ENCODE assay signal across 8 mouse cellular contexts in genomic region chr7:34230116-34230515, GRCm38 (mm10). TPM values are rescaled to one million over a fixed set of nuclear protein-coding genes. Genes with fewer than 3 reads are reported as not detected.
DNase-seq lines count a peak whose midpoint lies in the region; ATAC-seq lines count a peak whose summit lies in the region.

Gene Gpi1 (minus strand): TSS chr7:34230336.

- H3K36me3 ChIP-seq in embryonic facial prominence, embryonic 13.5 days = peaks cover 26% of the 10 kb centered on the region
- peaks cover 36% of the 10 kb centered on the region for H3K36me3 ChIP-seq in limb, embryonic 13.5 days
- no peaks in the 10 kb centered on the region for H3K36me3 ChIP-seq in midbrain, embryonic 15.5 days (replicated peaks)

- ATAC-seq in embryonic facial prominence, embryonic 13.5 days (ENCODE audit: insufficient number of reproducible peaks, insufficient read depth, low FRiP score, low TSS enrichment, low read depth) = peak; percentile 66
- ATAC-seq in limb, embryonic 13.5 days (ENCODE audit: low FRiP score, low read depth) = peak; percentile 74
- ATAC-seq in midbrain, embryonic 15.5 days (replicated peaks) = peak; percentile 41

- H3K27me3 ChIP-seq in embryonic facial prominence, embryonic 13.5 days = no peaks in the 10 kb centered on the region
- H3K27me3 ChIP-seq in limb, embryonic 13.5 days = no peaks in the 10 kb centered on the region
- no peaks in the 10 kb centered on the region for H3K27me3 ChIP-seq in midbrain, embryonic 15.5 days (replicated peaks)

- peak; percentile 69 to 76 for DNase-seq in B cell, adult 2 months
- DNase-seq in adrenal gland, postnatal 4 days (ENCODE audit: low spot score in 2 of 2) = peak; percentile 62 to 66
- peak; percentile 83 to 91 for DNase-seq in heart, adult 18-20 months
- peak; percentile 82 for DNase-seq in kidney, adult 18-20 months
- peak; percentile 74 for DNase-seq in spleen, adult 18-20 months

- H3K9ac ChIP-seq in embryonic facial prominence, embryonic 13.5 days = peak within 1 kb of the TSS; percentile 81
- H3K9ac ChIP-seq in limb, embryonic 13.5 days = peak within 1 kb of the TSS; percentile 82
- peak within 1 kb of the TSS; percentile 61 for H3K9ac ChIP-seq in midbrain, embryonic 15.5 days

- peak within 1 kb of the TSS; percentile 86 for H3K27ac ChIP-seq in embryonic facial prominence, embryonic 13.5 days
- H3K27ac ChIP-seq in limb, embryonic 13.5 days = peak within 1 kb of the TSS; percentile 84
- H3K27ac ChIP-seq in midbrain, embryonic 15.5 days = peak within 1 kb of the TSS; percentile 77

- no peaks in the 10 kb centered on the region for H3K9me3 ChIP-seq in embryonic facial prominence, embryonic 13.5 days
- no peaks in the 10 kb centered on the region for H3K9me3 ChIP-seq in limb, embryonic 13.5 days
- H3K9me3 ChIP-seq in midbrain, embryonic 15.5 days = no peaks in the 10 kb centered on the region

- WGBS in embryonic facial prominence, embryonic 13.5 days = 2% methylated on average over 39 of the region's 39 CpGs
- under 1% methylated on average over 39 of the region's 39 CpGs for WGBS in limb, embryonic 13.5 days
- under 1% methylated on average over 33 of the region's 39 CpGs for WGBS in midbrain, embryonic 15.5 days

- H3K4me1 ChIP-seq in embryonic facial prominence, embryonic 13.5 days = peaks cover 41% of the 10 kb centered on the region
- peaks cover 42% of the 10 kb centered on the region for H3K4me1 ChIP-seq in limb, embryonic 13.5 days
- peaks cover 40% of the 10 kb centered on the region for H3K4me1 ChIP-seq in midbrain, embryonic 15.5 days

- peak within 1 kb of the TSS; percentile 73 for H3K4me3 ChIP-seq in embryonic facial prominence, embryonic 13.5 days
- peak within 1 kb of the TSS; percentile 79 for H3K4me3 ChIP-seq in limb, embryonic 13.5 days
- peak within 1 kb of the TSS; percentile 82 for H3K4me3 ChIP-seq in midbrain, embryonic 15.5 days

- peak within 1 kb of the TSS; percentile 83 for H3K4me2 ChIP-seq in embryonic facial prominence, embryonic 13.5 days
- peak within 1 kb of the TSS; percentile 92 for H3K4me2 ChIP-seq in limb, embryonic 13.5 days (replicated peaks)
- peak within 1 kb of the TSS; percentile 80 for H3K4me2 ChIP-seq in midbrain, embryonic 15.5 days

RNA-seq across cellular contexts. Expression of gene Gpi1, which starts in this region (rescaled TPM):
- 100 to 1,000 TPM; 298 to 310 TPM for total RNA-seq in adrenal gland, postnatal 4 days (2021)
- polyA plus RNA-seq in embryonic facial prominence, embryonic 13.5 days (2015; fragmentation: Nextera tagmentation; extraction: Ambion mirVana) = 221 and 235 TPM in 2 replicates
- total RNA-seq in heart, adult 18-20 months (2021) = 100 to 1,000 TPM; 571 to 604 TPM
- polyA plus RNA-seq in limb, embryonic 13.5 days (2015; fragmentation: Nextera tagmentation; extraction: Ambion mirVana) = 268 and 277 TPM in 2 replicates
- polyA plus RNA-seq in midbrain, embryonic 15.5 days (2015; fragmentation: Nextera tagmentation; extraction: Ambion mirVana) = 245 and 254 TPM in 2 replicates

Comparison
In these comparisons a context has a peak if more than half of its experiments do, and no peak if none do; other contexts are left out.
1. Peak in every context shown above with its lines: DNase-seq, ATAC-seq, H3K4me3 ChIP-seq and H3K27ac ChIP-seq.